In the genomic region with DNA sequence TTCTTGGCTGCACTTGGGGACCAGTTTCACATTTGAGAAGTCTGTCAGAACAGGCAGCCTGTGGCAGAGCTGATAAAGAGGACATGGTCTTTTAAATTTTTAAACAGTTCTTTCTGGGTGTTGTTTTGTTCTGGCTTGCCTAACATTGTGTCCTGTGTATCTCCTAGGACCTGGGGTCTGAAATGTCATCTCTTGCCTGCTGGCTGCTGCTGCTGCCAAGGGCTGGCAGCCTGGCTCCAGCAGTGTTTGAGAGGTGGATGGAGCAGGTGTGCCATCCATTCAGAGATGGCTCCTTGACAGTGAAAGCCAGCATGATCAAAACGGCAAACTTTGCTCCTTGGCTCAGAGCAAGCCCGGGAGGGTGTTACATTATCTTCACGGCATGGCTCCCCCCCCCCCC, we compare ENCODE assay signal across 21 mouse cellular contexts.
DNase-seq lines count a peak whose midpoint lies in the region; ATAC-seq and TF ChIP-seq lines count a peak whose summit lies in the region.
"Had no signal": no experiment of that assay in that cellular context is flagged by ENCODE, and none has a peak within 500 bp of the region (broad histone marks: within the 10 kb centered on the region; RNA-seq: fewer than 3 reads in every experiment).

No protein-coding gene starts in this region.

- 74% methylated on average over 3 of the region's 3 CpGs for WGBS in midbrain, postnatal 0 days
- 63% methylated on average over 3 of the region's 3 CpGs for WGBS in midbrain, embryonic 15.5 days
- 67% methylated on average over 3 of the region's 3 CpGs for WGBS in lung, postnatal 0 days

- TF ChIP-seq EP300 in lung, postnatal 0 days (IDR thresholded peaks at IDR 0.05), result no peak

- H3K27ac ChIP-seq in midbrain, postnatal 0 days (ENCODE audit: low read depth, low read length), result no peak overlapping the region
- H3K27ac ChIP-seq in midbrain, embryonic 15.5 days, result no peak overlapping the region
- H3K27ac ChIP-seq in lung, postnatal 0 days (ENCODE audit: low read length), result no peak overlapping the region
- H3K27ac ChIP-seq: embryonic facial prominence, embryonic 15.5 days; forebrain, embryonic 10.5 days; gastrocnemius, adult 2 months; heart, embryonic 13.5 days; hindbrain, embryonic 12.5 days had no signal

- no peak overlapping the region for H3K4me3 ChIP-seq in midbrain, postnatal 0 days (ENCODE audit: low read depth, low read length)
- no peak overlapping the region for H3K4me3 ChIP-seq in midbrain, embryonic 15.5 days
- H3K4me3 ChIP-seq in lung, postnatal 0 days (ENCODE audit: low read depth, low read length), result no peak overlapping the region
- H3K4me3 ChIP-seq: embryonic facial prominence, embryonic 15.5 days; erythroblast, embryonic 14.5 days; forebrain, embryonic 10.5 days; gastrocnemius, adult 2 months; heart, embryonic 13.5 days; hindbrain, embryonic 12.5 days had no signal

- no peaks in the 10 kb centered on the region for H3K27me3 ChIP-seq in midbrain, postnatal 0 days (ENCODE audit: insufficient read depth, low read length)
- H3K27me3 ChIP-seq in midbrain, embryonic 15.5 days (replicated peaks), result no peaks in the 10 kb centered on the region
- H3K27me3 ChIP-seq in lung, postnatal 0 days (replicated peaks; ENCODE audit: insufficient read depth, low read length), result no peaks in the 10 kb centered on the region
- H3K27me3 ChIP-seq: embryonic facial prominence, embryonic 15.5 days; heart, embryonic 13.5 days; hindbrain, embryonic 12.5 days had no signal

- H3K9ac ChIP-seq in midbrain, postnatal 0 days (replicated peaks; ENCODE audit: low read length, poor library complexity, severe bottlenecking), result no peak overlapping the region
- H3K9ac ChIP-seq in midbrain, embryonic 15.5 days, result no peak overlapping the region
- no peak overlapping the region for H3K9ac ChIP-seq in lung, postnatal 0 days (replicated peaks; ENCODE audit: low read depth)
- H3K9ac ChIP-seq: embryonic facial prominence, embryonic 15.5 days; heart, embryonic 13.5 days; hindbrain, embryonic 12.5 days had no signal

- DNase-seq in cerebellum, adult 11-12 months, result peak; percentile 77
- DNase-seq in cerebellum, postnatal 4 days (ENCODE audit: low spot score in 2 of 2), result no peak
- DNase-seq in midbrain, postnatal 0 days (ENCODE audit: low spot score), result peak; percentile 11
- peak; percentile 79 for DNase-seq in cerebellum, adult 9-11 months
- peak; percentile 55 for DNase-seq in cerebellum, postnatal 36 days
- DNase-seq in lung, postnatal 0 days (ENCODE audit: low spot score), result no peak
- no peak for DNase-seq in urinary bladder, postnatal 25 days (ENCODE audit: low spot score)
- DNase-seq: adrenal gland, postnatal 10 days; embryo, embryonic 11 days; gastrocnemius, adult 2 months; gastrocnemius, postnatal 25 days; heart, postnatal 36 days; kidney, adult 18-20 months had no signal

- H3K4me1 ChIP-seq in midbrain, postnatal 0 days (ENCODE audit: insufficient read depth, low read length), result no peaks in the 10 kb centered on the region
- H3K4me1 ChIP-seq in midbrain, embryonic 15.5 days, result no peaks in the 10 kb centered on the region
- no peaks in the 10 kb centered on the region for H3K4me1 ChIP-seq in lung, postnatal 0 days (ENCODE audit: insufficient read depth, low read depth, low read length)
- H3K4me1 ChIP-seq: embryonic facial prominence, embryonic 15.5 days; forebrain, embryonic 10.5 days; heart, embryonic 13.5 days; hindbrain, embryonic 12.5 days had no signal

- H3K9me3 ChIP-seq in midbrain, postnatal 0 days (ENCODE audit: low read length), result no peaks in the 10 kb centered on the region
- H3K9me3 ChIP-seq in midbrain, embryonic 15.5 days, result no peaks in the 10 kb centered on the region
- no peaks in the 10 kb centered on the region for H3K9me3 ChIP-seq in lung, postnatal 0 days (ENCODE audit: low read length)
- H3K9me3 ChIP-seq: embryonic facial prominence, embryonic 15.5 days; forebrain, embryonic 10.5 days; heart, embryonic 13.5 days; hindbrain, embryonic 12.5 days had no signal

- no peaks in the 10 kb centered on the region for H3K36me3 ChIP-seq in midbrain, postnatal 0 days (ENCODE audit: insufficient read depth, low read length)
- no peaks in the 10 kb centered on the region for H3K36me3 ChIP-seq in midbrain, embryonic 15.5 days (replicated peaks)
- H3K36me3 ChIP-seq in lung, postnatal 0 days (ENCODE audit: insufficient read depth, low read length), result no peaks in the 10 kb centered on the region
- H3K36me3 ChIP-seq: embryonic facial prominence, embryonic 15.5 days; forebrain, embryonic 10.5 days; heart, embryonic 13.5 days; hindbrain, embryonic 12.5 days had no signal

- no peak overlapping the region for H3K4me2 ChIP-seq in midbrain, postnatal 0 days (ENCODE audit: low read depth, low read length, poor library complexity, severe bottlenecking)
- no peak overlapping the region for H3K4me2 ChIP-seq in midbrain, embryonic 15.5 days
- no peak overlapping the region for H3K4me2 ChIP-seq in lung, postnatal 0 days (replicated peaks; ENCODE audit: low read depth, low read length)
- H3K4me2 ChIP-seq: embryonic facial prominence, embryonic 15.5 days; heart, embryonic 13.5 days; hindbrain, embryonic 12.5 days had no signal

- ATAC-seq in midbrain, postnatal 0 days (ENCODE audit: low FRiP score), result no peak
- ATAC-seq in midbrain, embryonic 15.5 days (replicated peaks), result no peak
- no peak for ATAC-seq in lung, postnatal 0 days
- ATAC-seq: forebrain, embryonic 14.5 days; hindbrain, embryonic 16.5 days had no signal

- TF ChIP-seq CTCF in midbrain, postnatal 0 days (IDR thresholded peaks at IDR 0.05), result no peak
- no peak for TF ChIP-seq CTCF in lung, postnatal 0 days (IDR thresholded peaks at IDR 0.05)

Comparison
In these comparisons a context has a peak if more than half of its experiments do, and no peak if none do; other contexts are left out.
1. DNase-seq: peak in cerebellum, adult 11-12 months (single experiment), midbrain, postnatal 0 days (single experiment), cerebellum, adult 9-11 months (single experiment) and cerebellum, postnatal 36 days (2 of 2); none in cerebellum, postnatal 4 days (0 of 2), lung, postnatal 0 days (single experiment) and urinary bladder, postnatal 25 days (single experiment).